Mouse (Mus musculus) layer of hippocampus, adult 8-10 months (tissue): ENCODE measurements around the gene Hs3st6. TPM values are rescaled to one million over a fixed set of nuclear protein-coding genes. Genes with fewer than 3 reads are reported as not detected.

Experiments used
- DNase-seq, 2 experiments: peaks; one replicate each; pipeline ENCODE4 v3.0.0; 2022; ENCODE audit warnings: low spot score in 2 of 2
- total RNA-seq, 4 experiments: library from RNA; stranded (reverse); gene quantifications; 2 replicates each; pipeline ENCODE4 v1.2.4; 2022

The Hs3st6 gene
- total RNA-seq, 4 experiments from 2014 or later = 0.23 TPM; not detected in 3

DNA sequence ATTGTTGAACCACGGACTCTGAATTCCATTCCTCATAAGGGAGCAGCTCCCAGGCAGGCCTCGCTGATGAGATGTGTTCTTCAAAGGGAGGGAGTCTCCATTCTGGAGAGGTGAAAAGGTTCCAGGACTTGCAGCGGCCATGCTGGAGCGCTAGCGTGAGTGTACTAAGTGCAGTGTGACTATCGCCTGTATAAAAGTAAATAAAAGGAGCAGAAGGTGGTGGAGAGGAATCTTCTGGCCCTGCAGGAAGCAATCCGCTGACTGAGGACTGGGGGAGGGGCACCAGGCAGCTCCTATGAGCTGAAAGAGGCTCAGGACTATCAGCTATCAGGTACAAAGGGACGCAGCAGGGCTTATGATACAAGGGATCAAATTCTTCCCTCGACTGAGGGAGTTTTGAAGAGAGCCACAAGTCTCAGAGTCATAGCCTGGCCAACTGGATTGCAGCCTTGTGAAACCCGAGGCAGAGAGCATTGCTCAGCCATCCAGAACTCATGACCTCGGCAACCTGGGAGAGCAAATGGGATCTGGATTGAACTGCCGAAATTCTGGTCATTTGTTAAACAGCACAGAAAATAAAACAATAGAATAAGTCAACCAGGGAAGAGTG lies 13.6 kb downstream of the Hs3st6 start:
- no peak for DNase-seq

DNA sequence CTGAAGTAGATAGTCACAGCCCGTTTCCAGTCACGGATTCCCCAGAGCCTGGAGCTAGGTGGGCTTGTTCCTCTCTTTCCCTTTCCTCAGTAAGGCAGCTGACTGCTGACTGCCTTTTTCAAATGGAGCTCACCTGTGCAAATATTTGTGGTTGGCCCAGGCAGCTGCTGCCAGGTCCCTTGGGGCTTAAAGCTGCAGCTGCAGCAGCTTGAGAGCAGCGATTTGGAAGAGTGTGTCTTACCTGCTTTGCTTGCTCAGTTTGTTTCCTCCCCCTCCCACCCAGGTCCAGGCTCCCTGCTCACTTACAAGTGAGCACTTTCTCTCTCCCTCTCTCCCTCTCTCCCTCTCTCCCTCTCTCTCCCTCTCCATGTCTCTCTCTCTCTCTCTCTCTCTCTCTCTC lies 16.4 kb downstream of the Hs3st6 start:
- DNase-seq = no peak

DNA sequence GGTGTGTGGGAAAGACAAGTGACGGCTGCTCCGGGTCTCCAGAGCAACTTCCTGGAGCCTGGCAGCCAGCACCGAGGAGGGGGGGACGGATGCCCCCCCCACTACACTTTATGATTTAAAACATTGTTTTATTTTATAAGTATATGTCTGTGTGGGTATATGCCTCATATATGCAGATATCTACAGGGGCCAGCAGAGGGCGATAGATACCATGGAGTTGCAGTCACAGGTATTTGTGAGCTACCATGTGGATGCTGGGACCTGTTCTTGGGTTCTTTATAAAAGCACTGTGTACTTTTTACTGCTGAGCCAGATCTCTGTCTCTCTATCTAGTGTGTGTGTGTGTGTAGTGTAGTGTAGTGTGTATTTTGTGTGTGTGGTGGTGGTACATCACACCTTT lies 20.5 kb downstream of the Hs3st6 start:
- no peak for DNase-seq

DNA sequence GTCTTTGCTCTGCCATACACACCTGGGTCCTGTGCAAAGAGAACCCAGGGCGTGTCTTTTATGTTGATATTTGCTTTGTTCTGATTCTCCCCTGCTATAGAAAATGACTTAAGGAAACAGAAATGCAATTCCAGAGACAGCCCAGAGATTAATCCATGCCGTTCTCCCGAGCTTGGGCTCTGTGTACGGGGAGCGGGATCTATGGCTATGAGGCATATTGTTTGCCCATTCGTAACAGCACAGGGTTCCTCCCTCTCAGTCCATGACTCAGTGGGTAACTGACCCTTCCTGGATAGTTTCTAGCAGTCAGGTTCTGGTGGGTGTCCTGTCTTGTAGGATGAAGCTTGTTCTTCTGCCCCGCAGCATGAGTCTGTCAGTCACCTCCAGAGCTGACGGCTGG lies 22.4 kb downstream of the Hs3st6 start:
- DNase-seq = no peak

DNA sequence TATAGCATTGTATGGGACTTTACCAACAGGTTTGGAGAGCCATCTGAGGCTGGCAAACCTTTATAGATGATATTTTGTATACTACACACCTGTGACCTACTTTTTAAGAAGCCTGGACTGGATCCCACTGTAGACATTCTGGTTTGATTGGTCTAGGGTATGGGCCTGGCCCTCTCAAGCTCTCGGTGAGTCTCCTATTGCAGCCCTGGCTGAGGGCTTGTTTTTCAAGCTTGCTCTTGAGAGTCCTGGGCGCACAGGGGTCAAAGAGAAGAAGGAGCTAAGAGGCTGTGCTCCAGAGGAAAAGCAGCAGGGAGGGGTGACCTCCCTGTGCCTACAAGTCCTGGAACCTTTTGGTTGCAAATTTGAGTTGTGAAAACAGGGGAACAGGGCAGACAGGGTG lies 24.3 kb downstream of the Hs3st6 start:
- DNase-seq = no peak

DNA sequence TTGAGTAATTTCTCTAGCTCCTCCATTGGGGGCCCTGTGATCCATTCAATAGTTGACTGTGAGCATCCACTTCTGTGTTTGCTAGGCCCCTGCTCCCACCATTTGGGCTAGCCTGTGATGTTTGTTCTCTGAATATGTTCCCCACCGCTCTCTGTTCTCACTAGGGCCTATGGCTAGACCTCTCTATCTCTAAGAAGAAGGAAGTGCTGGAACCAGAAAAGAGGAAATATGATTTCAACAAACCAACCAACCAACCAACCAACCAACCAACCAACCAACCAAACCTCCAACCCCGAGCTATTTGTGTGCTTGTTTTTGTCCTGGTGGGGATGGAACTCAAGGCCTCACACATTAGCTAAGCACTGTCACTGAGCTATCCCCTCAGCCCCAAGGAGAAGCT lies 28.0 kb downstream of the Hs3st6 start:
- DNase-seq = no peak

DNA sequence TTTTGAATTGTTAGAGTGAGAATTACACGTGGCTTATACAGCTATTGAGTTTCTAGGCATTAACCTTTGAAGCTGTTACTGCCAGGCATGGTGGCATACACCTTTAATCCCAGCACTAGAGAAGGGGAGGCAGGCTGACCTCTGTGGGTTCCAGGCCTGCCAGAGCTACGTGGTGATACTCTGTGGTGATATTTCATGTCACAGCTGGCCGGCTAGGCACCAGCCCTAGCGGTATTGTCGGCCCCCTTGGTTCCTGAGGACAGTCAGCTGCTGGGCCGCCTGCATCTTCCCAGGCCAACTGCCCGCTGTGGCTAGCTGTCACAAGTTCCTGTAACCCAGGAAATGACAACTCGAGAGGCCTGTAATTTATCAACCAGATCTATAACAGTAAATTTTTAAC lies 39.4 kb downstream of the Hs3st6 start:
- no peak for DNase-seq

DNA sequence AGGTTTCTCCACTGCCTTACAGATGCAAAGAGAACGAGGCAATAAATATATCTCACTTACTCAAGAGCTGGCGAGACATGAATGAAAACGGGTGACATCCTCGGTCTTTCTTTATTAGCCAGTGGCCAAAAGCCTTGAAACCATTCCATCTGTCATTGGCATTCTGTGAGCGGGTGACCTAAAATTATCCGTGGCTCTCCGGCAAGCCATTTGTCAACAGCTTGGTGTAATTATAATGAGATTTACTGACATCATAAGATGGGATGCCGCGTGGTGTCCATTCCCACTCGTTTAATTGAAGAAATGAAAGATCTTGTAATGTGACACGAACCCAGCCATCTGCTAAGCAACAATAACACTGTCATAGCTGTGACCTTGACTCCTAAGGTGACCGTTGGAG lies 42.0 kb downstream of the Hs3st6 start:
- DNase-seq = no peak

DNA sequence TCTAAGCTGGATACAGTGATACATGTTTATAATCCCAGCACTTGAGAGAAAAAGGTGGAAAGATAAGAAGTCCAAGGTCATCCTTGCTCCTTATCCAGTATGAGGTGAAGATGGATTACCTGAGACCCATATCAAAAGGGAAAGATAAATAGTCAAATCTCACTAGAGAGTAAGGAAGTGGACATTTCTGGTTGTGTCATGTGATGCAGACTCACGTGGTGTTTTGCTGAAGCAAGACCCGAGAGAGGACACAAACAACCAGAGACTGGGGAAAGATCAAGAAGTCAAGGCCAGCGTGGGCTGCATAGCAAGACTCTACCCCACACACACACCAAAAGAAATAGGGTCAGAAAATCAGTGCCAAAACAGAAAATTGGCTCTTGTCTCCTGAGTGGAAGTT lies 44.2 kb downstream of the Hs3st6 start:
- no peak for DNase-seq

DNA sequence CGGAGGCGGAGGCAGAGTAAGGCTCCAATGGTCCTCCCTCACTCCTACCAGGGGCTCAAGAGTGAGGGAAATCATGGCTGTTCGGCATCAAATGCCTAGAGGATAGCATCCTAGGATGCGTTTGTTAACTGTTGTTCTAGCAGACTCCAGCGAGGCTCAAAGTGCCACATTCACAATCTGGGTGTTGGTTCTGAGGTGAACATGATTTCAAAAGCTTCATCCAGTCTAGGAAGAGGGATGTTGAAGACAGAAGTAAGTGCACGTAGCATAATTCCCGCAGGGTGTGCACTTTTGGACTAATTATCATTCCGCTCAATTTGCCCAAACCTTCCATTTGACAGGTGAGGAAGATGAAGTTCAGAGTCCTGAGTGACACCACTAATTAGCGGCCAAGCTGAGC lies 45.4 kb downstream of the Hs3st6 start:
- DNase-seq = no peak

DNA sequence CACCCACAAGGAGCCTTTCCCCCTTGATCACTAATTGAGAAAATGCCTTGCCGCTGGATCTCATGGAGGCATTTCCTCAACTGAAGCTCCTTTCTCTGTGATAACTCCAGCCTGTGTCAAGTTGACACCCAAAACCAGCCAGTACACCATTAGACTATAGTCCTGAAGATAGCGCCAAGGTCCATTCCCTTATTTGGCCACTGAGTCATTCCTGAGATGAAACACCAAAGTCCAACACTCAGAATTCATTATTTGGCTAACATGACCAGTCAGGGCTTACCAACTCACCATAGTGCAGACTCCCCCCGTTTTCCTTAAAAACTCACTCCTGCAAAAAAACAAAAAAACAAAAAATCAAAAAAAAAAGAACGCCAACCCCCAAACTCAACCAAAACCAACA lies 46.7 kb downstream of the Hs3st6 start:
- no peak for DNase-seq

DNA sequence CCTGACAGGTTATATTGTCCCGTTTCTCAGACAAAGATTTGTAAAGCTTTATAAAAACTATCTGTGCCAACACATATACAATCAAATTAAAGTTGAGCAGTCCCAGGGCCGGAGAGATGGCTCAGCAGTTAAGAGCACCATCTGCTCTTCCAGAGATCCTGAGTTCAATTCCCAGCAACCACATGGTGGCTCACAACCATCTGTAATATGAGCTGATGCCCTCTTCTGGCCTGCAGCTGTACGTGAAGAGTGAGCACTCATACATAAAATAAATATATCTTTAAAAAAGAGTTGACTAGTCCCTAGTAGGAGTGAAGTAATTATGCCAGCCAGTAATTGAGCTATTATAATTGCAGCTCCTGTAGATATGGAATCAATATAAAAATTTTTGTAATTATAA lies 47.7 kb downstream of the Hs3st6 start:
- DNase-seq = no peak

DNA sequence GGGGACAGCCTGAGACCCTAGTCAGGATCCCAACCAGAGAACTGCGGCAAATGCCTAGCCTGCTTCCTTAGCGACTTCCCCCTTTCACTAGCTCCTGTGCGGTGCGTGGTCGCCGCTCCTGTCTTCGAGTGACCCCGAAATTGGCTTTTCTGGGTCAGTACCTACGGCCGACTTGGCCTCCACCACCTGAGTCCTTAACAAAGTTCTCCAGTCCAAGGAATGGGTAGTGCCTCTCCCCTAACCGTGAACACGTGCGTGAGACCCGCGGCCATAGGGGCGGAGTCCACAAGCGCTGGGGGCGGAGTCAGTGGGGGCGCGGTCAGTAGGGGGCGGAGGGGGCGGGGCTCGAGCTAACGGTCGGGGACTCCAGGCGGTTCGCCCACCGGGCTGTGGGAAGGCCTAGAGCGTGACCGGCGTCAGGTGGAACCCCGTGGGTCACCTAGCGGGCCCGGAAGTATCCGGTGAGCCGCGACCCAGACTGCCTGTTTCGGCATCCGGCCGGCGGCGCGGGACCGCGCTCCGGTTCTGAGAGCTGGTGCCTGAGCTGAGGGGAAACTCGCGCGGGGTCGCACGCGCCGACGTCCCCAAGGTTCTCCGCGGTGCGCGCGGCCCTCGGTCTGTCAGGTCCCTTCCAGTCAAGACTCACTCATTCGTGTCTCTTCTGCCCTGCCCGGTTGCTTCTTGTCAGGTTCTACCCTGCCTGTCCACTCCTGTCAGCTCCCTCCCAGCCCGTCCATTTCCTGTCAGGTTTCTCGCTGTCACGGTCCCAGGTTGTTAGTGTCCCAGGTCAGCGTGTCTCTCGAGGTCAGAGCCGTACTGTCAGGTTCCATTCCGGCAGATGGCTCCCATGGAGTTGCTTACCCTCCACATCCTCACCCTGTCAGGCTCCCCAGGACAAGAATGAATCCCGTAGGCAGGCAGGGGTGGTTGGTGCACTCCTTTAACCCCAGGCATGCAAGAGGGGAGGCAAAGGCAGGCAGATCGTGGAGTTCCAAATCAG lies 51.5 kb downstream of the Hs3st6 start, which contains the start of gene Meiob:
Gene Meiob (plus strand): TSS at position 338 of the 1,000 bp plus-strand sequence.
- DNase-seq = peak in 1 of 2 experiments; percentile 2

Other genes starting within 250 kb of the Hs3st6 start
- gene Traf7, start 225.1 kb upstream of the Hs3st6 start, total RNA-seq = 100 to 1,000 TPM in 2 of 4 experiments, 10 to 100 TPM in 2; 82.9 to 106 (median 97.4) TPM
- 10 to 100 TPM; 63.4 to 66.7 (median 65.6) TPM for gene Rab26, start 218.8 kb upstream of the Hs3st6 start, total RNA-seq
- gene Pkd1, start 203.2 kb upstream of the Hs3st6 start, total RNA-seq = 100 to 1,000 TPM in 1 of 4 experiments, 10 to 100 TPM in 3; 72.1 to 120 (median 88.4) TPM
- 100 to 1,000 TPM; 149 to 212 (median 191) TPM for gene Tsc2, start 120.4 kb upstream of the Hs3st6 start, total RNA-seq
- 1 to 10 TPM; 6.5 to 9.1 (median 7.6) TPM for gene Nthl1, start 120.3 kb upstream of the Hs3st6 start, total RNA-seq
- gene Slc9a3r2, start 102.7 kb upstream of the Hs3st6 start, total RNA-seq = 10 to 100 TPM; 41.9 to 48.7 (median 44.1) TPM
- gene Npw, start 94.5 kb upstream of the Hs3st6 start, total RNA-seq = 1 to 10 TPM in 3 of 4 experiments, not detected in 1; 1.1 to 2.6 (median 2.5) TPM
- 10 to 100 TPM; 36.8 to 41.6 (median 38.2) TPM for gene Zfp598, start 83.3 kb upstream of the Hs3st6 start, total RNA-seq
- 100 to 1,000 TPM; 137 to 165 (median 150) TPM for gene Syngr3, start 63.0 kb upstream of the Hs3st6 start, total RNA-seq
- 10 to 100 TPM; 17.9 to 23.4 (median 21.1) TPM for gene Gfer, start 56.8 kb upstream of the Hs3st6 start, total RNA-seq
- gene Noxo1, start 56.8 kb upstream of the Hs3st6 start, total RNA-seq = 1 to 10 TPM; 2.0 to 4.3 (median 3.4) TPM
- 10 to 100 TPM; 24.2 to 32.3 (median 27.8) TPM for gene Tbl3, start 45.3 kb upstream of the Hs3st6 start, total RNA-seq
- under 1 TPM in 2 of 4 experiments, not detected in 2; 0.36 to 0.47 TPM for gene Rnf151, start 34.9 kb upstream of the Hs3st6 start, total RNA-seq
- gene Rps2, start 34.9 kb upstream of the Hs3st6 start, total RNA-seq = 100 to 1,000 TPM; 282 to 365 (median 323) TPM
- 100 to 1,000 TPM; 214 to 227 (median 222) TPM for gene Ndufb10, start 28.5 kb upstream of the Hs3st6 start, total RNA-seq
- under 1 TPM; 0.23 to 0.77 (median 0.54) TPM for gene Rpl3l, start 25.2 kb upstream of the Hs3st6 start, total RNA-seq
- 10 to 100 TPM; 41.1 to 50.5 (median 47.2) TPM for gene Msrb1, start 16.3 kb upstream of the Hs3st6 start, total RNA-seq
- not detected for gene Meiob, start 51.3 kb downstream of the Hs3st6 start, total RNA-seq
- 100 to 1,000 TPM; 121 to 133 (median 126) TPM for gene Hagh, start 87.2 kb downstream of the Hs3st6 start, total RNA-seq
- gene Fahd1, start 97.4 kb downstream of the Hs3st6 start, total RNA-seq = 10 to 100 TPM; 18.5 to 21.1 (median 20.6) TPM
- not detected for gene Igfals, start 113.0 kb downstream of the Hs3st6 start, total RNA-seq
- 10 to 100 TPM; 32.1 to 36.8 (median 33.3) TPM for gene Nubp2, start 133.4 kb downstream of the Hs3st6 start, total RNA-seq
- gene Spsb3, start 133.7 kb downstream of the Hs3st6 start, total RNA-seq = 10 to 100 TPM; 40.6 to 45.3 (median 41.8) TPM
- 10 to 100 TPM; 54.6 to 64.3 (median 62.0) TPM for gene Eme2, start 142.1 kb downstream of the Hs3st6 start, total RNA-seq
- 10 to 100 TPM; 63.3 to 78.7 (median 73.4) TPM for gene Mrps34, start 142.1 kb downstream of the Hs3st6 start, total RNA-seq
- 10 to 100 TPM; 50.9 to 64.2 (median 51.9) TPM for gene Nme3, start 143.5 kb downstream of the Hs3st6 start, total RNA-seq
- 100 to 1,000 TPM; 384 to 435 (median 406) TPM for gene Mapk8ip3, start 184.0 kb downstream of the Hs3st6 start, total RNA-seq
- 1 to 10 TPM; 5.5 to 8.8 (median 7.9) TPM for gene Jpt2, start 207.7 kb downstream of the Hs3st6 start, total RNA-seq